Comparison of ENCODE assay signal across 8 mouse cellular contexts in the genomic region with DNA sequence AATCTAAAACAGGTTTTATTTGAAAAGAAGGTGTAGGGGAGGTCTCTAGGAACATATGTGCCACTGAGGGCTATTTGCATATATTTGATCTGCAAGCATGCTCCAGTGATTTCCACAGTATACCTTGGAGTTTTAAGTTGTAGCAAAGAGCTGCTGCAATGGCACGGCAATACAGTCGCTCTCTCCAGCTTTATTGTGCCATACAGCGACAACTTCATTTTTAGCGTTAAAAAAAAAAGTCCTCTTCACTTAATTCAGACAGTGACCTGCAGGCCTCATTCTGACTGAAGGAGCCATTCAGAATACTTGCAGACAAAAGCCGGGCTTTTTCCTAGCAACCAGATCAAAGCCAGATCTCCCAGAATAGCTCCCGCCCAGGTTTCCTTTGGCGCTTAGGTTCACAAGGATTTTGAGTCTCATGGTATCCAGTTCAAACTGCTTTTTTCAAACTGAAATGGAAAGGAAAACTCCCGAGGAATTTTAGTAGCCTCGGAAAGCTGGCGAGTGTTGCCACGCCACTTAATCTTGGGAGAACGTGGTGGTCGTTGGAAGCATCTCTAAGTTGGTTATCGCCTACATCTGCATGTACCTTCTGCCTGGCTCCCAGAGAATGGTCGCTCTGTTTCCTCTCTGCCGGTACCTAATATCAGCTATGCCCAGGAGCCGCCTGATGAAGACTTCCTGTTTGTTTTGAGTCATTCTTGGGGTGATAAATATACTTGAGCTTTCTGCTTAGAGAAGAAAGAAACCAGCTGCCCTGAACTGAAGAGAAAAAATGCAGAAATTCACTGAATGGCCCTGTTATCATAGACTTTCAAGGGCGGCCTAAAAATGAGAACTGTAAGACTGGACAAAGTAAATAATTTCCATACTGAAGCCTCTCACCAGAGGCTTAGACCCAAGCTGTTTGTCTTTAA.
A peak's percentile ranks its signal among the peaks of the same experiment; 100 is the strongest.
DNase-seq lines count a peak whose midpoint lies in the region; ATAC-seq and TF ChIP-seq lines count a peak whose summit lies in the region.

No protein-coding gene starts in this region.

- peaks cover 10% of the 10 kb centered on the region; the same call in 1 of the 2 replicates for H3K4me1 ChIP-seq in heart, postnatal 0 days (ENCODE audit: control insufficient read depth, insufficient read depth)
- H3K4me1 ChIP-seq in limb, embryonic 14.5 days (ENCODE audit: control insufficient read depth, insufficient read depth, low read length): peaks cover 7% of the 10 kb centered on the region; the same call in 1 of the 2 replicates
- H3K4me1 ChIP-seq in midbrain, embryonic 13.5 days (replicated peaks): peaks cover 31% of the 10 kb centered on the region

- no peak for TF ChIP-seq EP300 in heart, postnatal 0 days (IDR thresholded peaks at IDR 0.05; ENCODE audit: low read depth)

- H3K36me3 ChIP-seq in heart, postnatal 0 days (replicated peaks; ENCODE audit: control insufficient read depth, insufficient read depth, low read length): no peaks in the 10 kb centered on the region
- no peaks in the 10 kb centered on the region for H3K36me3 ChIP-seq in limb, embryonic 14.5 days (ENCODE audit: control insufficient read depth, insufficient read depth, low read length)
- H3K36me3 ChIP-seq in midbrain, embryonic 13.5 days: no peaks in the 10 kb centered on the region

- H3K4me2 ChIP-seq in heart, postnatal 0 days (ENCODE audit: low read depth, low read length): peak overlapping the region; percentile 53
- H3K4me2 ChIP-seq in limb, embryonic 14.5 days (replicated peaks; ENCODE audit: low read depth, low read length, severe bottlenecking): peak overlapping the region; percentile 37
- peak overlapping the region; percentile 47 for H3K4me2 ChIP-seq in midbrain, embryonic 13.5 days (replicated peaks)

- no peaks in the 10 kb centered on the region for H3K27me3 ChIP-seq in heart, postnatal 0 days (ENCODE audit: control insufficient read depth, insufficient read depth, low read length)
- H3K27me3 ChIP-seq in limb, embryonic 14.5 days (ENCODE audit: control insufficient read depth, insufficient read depth, low read length): no peaks in the 10 kb centered on the region
- no peaks in the 10 kb centered on the region for H3K27me3 ChIP-seq in midbrain, embryonic 13.5 days

- H3K27ac ChIP-seq in heart, postnatal 0 days (ENCODE audit: low read depth): peak overlapping the region; percentile 51
- H3K27ac ChIP-seq in limb, embryonic 14.5 days (replicated peaks; ENCODE audit: low read depth, low read length): no peak overlapping the region
- peak overlapping the region; percentile 54 for H3K27ac ChIP-seq in midbrain, embryonic 13.5 days

- TF ChIP-seq POLR2A in limb, embryonic 14.5 days (IDR thresholded peaks at IDR 0.05; ENCODE audit: borderline replicate concordance, extremely low read depth, insufficient read depth, insufficient read length): no peak

- peak overlapping the region; percentile 31 for H3K4me3 ChIP-seq in heart, postnatal 0 days (ENCODE audit: low read depth, low read length)
- H3K4me3 ChIP-seq in limb, embryonic 14.5 days (replicated peaks; ENCODE audit: low read length): peak overlapping the region; percentile 4; the same call in 1 of the 2 replicates
- peak overlapping the region; percentile 17 for H3K4me3 ChIP-seq in midbrain, embryonic 13.5 days (replicated peaks)

- DNase-seq in MN1 (ENCODE audit: low spot score): peak; percentile 54
- DNase-seq in embryo, embryonic 11 days: peak; percentile 76
- DNase-seq in heart, postnatal 0 days (ENCODE audit: low spot score): peak; percentile 16
- DNase-seq in limb, embryonic 14.5 days (ENCODE audit: low spot score): no peak
- no peak for DNase-seq in cerebellum, postnatal 4 days (ENCODE audit: low spot score in 2 of 2)
- no peak for DNase-seq in left cerebral cortex, postnatal 4 days
- DNase-seq in left cerebral cortex, postnatal 36 days (ENCODE audit: low spot score in 2 of 2): no peak

- H3K9me3 ChIP-seq in heart, postnatal 0 days (replicated peaks; ENCODE audit: control insufficient read depth, low read length): no peaks in the 10 kb centered on the region
- H3K9me3 ChIP-seq in limb, embryonic 14.5 days (ENCODE audit: control insufficient read depth, low read length): no peaks in the 10 kb centered on the region
- no peaks in the 10 kb centered on the region for H3K9me3 ChIP-seq in midbrain, embryonic 13.5 days

- no peak for TF ChIP-seq CTCF in heart, postnatal 0 days (IDR thresholded peaks at IDR 0.05; ENCODE audit: low read depth)

- intact Hi-C loops in left cerebral cortex, postnatal 4 days (cut with DNase I): no loop called here
- intact Hi-C loops in left cerebral cortex, postnatal 36 days (cut with DNase I): loop anchor here (5.0 kb wide), 1 partner anchor 68 kb away; the partner anchor contains the start of gene Zeb2

- 18% methylated on average over 18 of the region's 18 CpGs for WGBS in heart, postnatal 0 days
- WGBS in limb, embryonic 14.5 days: 21% methylated on average over 18 of the region's 18 CpGs
- 3% methylated on average over 18 of the region's 18 CpGs for WGBS in midbrain, embryonic 13.5 days

- ATAC-seq in heart, postnatal 0 days (ENCODE audit: insufficient read depth, low read depth): peak; percentile 44; the same call in 1 of the 2 replicates
- no peak for ATAC-seq in limb, embryonic 14.5 days (ENCODE audit: low FRiP score, low read depth)
- ATAC-seq in midbrain, embryonic 13.5 days: peak; percentile 75

- H3K9ac ChIP-seq in heart, postnatal 0 days (replicated peaks; ENCODE audit: low read depth, low read length): no peak overlapping the region
- 0 out of 2 replicates have a peak overlapping the region, but pooled peaks have one; percentile 7 for H3K9ac ChIP-seq in limb, embryonic 14.5 days (ENCODE audit: low read depth, low read length, severe bottlenecking)
- no peak overlapping the region for H3K9ac ChIP-seq in midbrain, embryonic 13.5 days (replicated peaks)

Comparison
In these comparisons a context has a peak if more than half of its experiments do, and no peak if none do; other contexts are left out.
1. DNase-seq: peak in MN1 (single experiment), embryo, embryonic 11 days (single experiment) and heart, postnatal 0 days (single experiment); none in limb, embryonic 14.5 days (single experiment), cerebellum, postnatal 4 days (0 of 2), left cerebral cortex, postnatal 4 days (single experiment) and left cerebral cortex, postnatal 36 days (0 of 2).
2. Peak in every context shown above with its lines, with median percentiles within 50 percentile points of each other: H3K4me2 ChIP-seq and H3K4me3 ChIP-seq.